Mouse (Mus musculus) liver, embryonic 12.5 days (tissue): Measurements from ENCODE around the gene Usp9x. TPM values are rescaled to one million over a fixed set of nuclear protein-coding genes. Genes with fewer than 3 reads are reported as not detected.
A peak's percentile ranks its signal among the peaks of the same experiment; 100 is the strongest.

ENCODE experiments used
- ATAC-seq: fragments of 200-750 bp; cut with Nextera tagmentation; 2 replicates; pipeline ENCODE4 v1.8.0; 2017; ENCODE audit warnings: moderate number of reproducible peaks, mild to moderate bottlenecking, moderate library complexity
- H3K27ac ChIP-seq: fragments of 300-500 bp; sonication (generic); 2 replicates; pipeline ENCODE4 v1.5.1; 2016; ENCODE audit warnings: mild to moderate bottlenecking
- H3K27me3 ChIP-seq: fragments of 300-500 bp; sonication (generic); replicated peaks from 2 replicates; pipeline ENCODE4 v1.6.1; 2016; ENCODE audit warnings: mild to moderate bottlenecking, moderate library complexity
- H3K36me3 ChIP-seq: fragments of 300-500 bp; sonication (generic); 2 replicates; pipeline ENCODE4 v1.6.1; 2016; ENCODE audit warnings: mild to moderate bottlenecking, moderate library complexity
- H3K4me1 ChIP-seq: fragments of 300-500 bp; sonication (generic); 2 replicates; pipeline ENCODE4 v1.6.1; 2016
- H3K4me2 ChIP-seq: fragments of 300-500 bp; sonication (generic); 2 replicates; pipeline ENCODE4 v1.6.1; 2016; ENCODE audit warnings: mild to moderate bottlenecking, moderate library complexity
- H3K4me3 ChIP-seq: fragments of 300-500 bp; sonication (generic); 2 replicates; pipeline ENCODE4 v1.5.1; 2016; ENCODE audit warnings: mild to moderate bottlenecking, moderate library complexity
- H3K9ac ChIP-seq: fragments of 300-500 bp; sonication (generic); 2 replicates; pipeline ENCODE4 v1.6.1; 2016; ENCODE audit warnings: mild to moderate bottlenecking, moderate library complexity
- H3K9me3 ChIP-seq: fragments of 300-500 bp; sonication (generic); replicated peaks from 2 replicates; pipeline ENCODE4 v1.6.1; 2016; ENCODE audit warnings: mild to moderate bottlenecking, moderate library complexity
- WGBS: fragments of 180-500 bp; shearing (Covaris S2); methylation state at CpG from one replicate; pipeline ENCODE4 v1.1.7; 2016; ENCODE audit not compliant: insufficient replicate concordance; 5-methylcytosine and 5-hydroxymethylcytosine counted together
- polyA plus RNA-seq: library from polyadenylated mRNA; unstranded; fragments of >200 nt; fragmentation: Nextera tagmentation; extraction: Ambion mirVana; gene quantifications from 2 replicates; pipeline ENCODE4 v1.2.1, GENCODE M21; 2016

Gene Usp9x
- polyA plus RNA-seq = 21.0 and 21.5 TPM in 2 replicates

GRCm38 (mm10) chrX:13071241-13071775 is at the start of gene Usp9x:
TSS of gene Usp9x (plus strand) at chrX:13071498.
- 7% methylated on average over 36 of the region's 36 CpGs for WGBS
- peak within 1 kb of the TSS; percentile 76 for H3K4me2 ChIP-seq
- no peaks in the 10 kb centered on the region for H3K9me3 ChIP-seq
- peak within 1 kb of the TSS; percentile 93 for H3K27ac ChIP-seq
- peak within 1 kb of the TSS; percentile 89 for H3K9ac ChIP-seq
- peaks cover 3% of the 10 kb centered on the region; the same call in 1 of the 2 replicates for H3K36me3 ChIP-seq
- H3K4me3 ChIP-seq = peak within 1 kb of the TSS; percentile 79
- ATAC-seq = peak; percentile 83
- peaks cover 15% of the 10 kb centered on the region for H3K27me3 ChIP-seq
- 0 out of 2 replicates have a peak, but pooled peaks cover 3% of the 10 kb centered on the region for H3K4me1 ChIP-seq

GRCm38 (mm10) chrX:13022547-13023310 is 48.6 kb upstream of the Usp9x start:
- Histone ChIP-seq H3K4me2 (no peak overlapping the region), H3K4me1 (no peaks in the 10 kb centered on the region), H3K9me3 (no peaks in the 10 kb centered on the region), H3K27ac (no peak overlapping the region), H3K4me3 (no peak overlapping the region), H3K27me3 (no peaks in the 10 kb centered on the region), H3K9ac (no peak overlapping the region), H3K36me3 (no peaks in the 10 kb centered on the region)
- no peak for ATAC-seq
- WGBS = 65% methylated on average over 5 of the region's 5 CpGs

- 81% methylated on average over 1 of the region's 1 CpGs for WGBS
- no peaks in the 10 kb centered on the region for H3K9me3 ChIP-seq
- no peak overlapping the region for H3K4me2 ChIP-seq
- H3K27me3 ChIP-seq = no peaks in the 10 kb centered on the region
- H3K9ac ChIP-seq = no peak overlapping the region
- ATAC-seq = no peak
- H3K4me1 ChIP-seq = no peaks in the 10 kb centered on the region
- H3K36me3 ChIP-seq = no peaks in the 10 kb centered on the region
- no peak overlapping the region for H3K4me3 ChIP-seq
- H3K27ac ChIP-seq = no peak overlapping the region
These were observed 46.6 kb upstream of the Usp9x start for GRCm38 (mm10) chrX:13024539-13025202.

- Histone ChIP-seq H3K4me3 (no peak overlapping the region), H3K27me3 (no peaks in the 10 kb centered on the region), H3K4me2 (no peak overlapping the region), H3K36me3 (no peaks in the 10 kb centered on the region), H3K4me1 (no peaks in the 10 kb centered on the region), H3K9ac (no peak overlapping the region), H3K9me3 (no peaks in the 10 kb centered on the region), H3K27ac (no peak overlapping the region)
- ATAC-seq = no peak
- 65% methylated on average over 8 of the region's 8 CpGs for WGBS
These were observed 46.0 kb upstream of the Usp9x start for GRCm38 (mm10) chrX:13025286-13025685.

- Histone ChIP-seq H3K4me2 (no peak overlapping the region), H3K27me3 (no peaks in the 10 kb centered on the region), H3K9me3 (no peaks in the 10 kb centered on the region), H3K9ac (no peak overlapping the region), H3K4me1 (no peaks in the 10 kb centered on the region), H3K4me3 (no peak overlapping the region), H3K36me3 (no peaks in the 10 kb centered on the region), H3K27ac (no peak overlapping the region)
- no peak for ATAC-seq
- WGBS = 86% methylated on average over 4 of the region's 4 CpGs
These were observed 43.1 kb upstream of the Usp9x start for GRCm38 (mm10) chrX:13028156-13028555.

GRCm38 (mm10) chrX:13029996-13030395 is 41.3 kb upstream of the Usp9x start:
- Histone ChIP-seq H3K4me1 (no peaks in the 10 kb centered on the region), H3K9me3 (no peaks in the 10 kb centered on the region), H3K4me2 (no peak overlapping the region), H3K36me3 (no peaks in the 10 kb centered on the region), H3K27me3 (no peaks in the 10 kb centered on the region), H3K4me3 (no peak overlapping the region), H3K27ac (no peak overlapping the region), H3K9ac (no peak overlapping the region)
- no peak for ATAC-seq
- 73% methylated on average over 6 of the region's 6 CpGs for WGBS

GRCm38 (mm10) chrX:13037085-13037484 is 34.2 kb upstream of the Usp9x start:
- ATAC-seq = no peak
- no peaks in the 10 kb centered on the region for H3K4me1 ChIP-seq
- H3K4me2 ChIP-seq = no peak overlapping the region
- no peak overlapping the region for H3K4me3 ChIP-seq
- 81% methylated on average over 4 of the region's 4 CpGs for WGBS
- no peaks in the 10 kb centered on the region for H3K36me3 ChIP-seq
- no peak overlapping the region for H3K27ac ChIP-seq
- no peaks in the 10 kb centered on the region for H3K9me3 ChIP-seq
- no peak overlapping the region for H3K9ac ChIP-seq
- 0 out of 2 replicates have a peak, but pooled peaks cover 3% of the 10 kb centered on the region for H3K27me3 ChIP-seq

GRCm38 (mm10) chrX:13039211-13039610 is 32.1 kb upstream of the Usp9x start:
- H3K4me1 ChIP-seq = no peaks in the 10 kb centered on the region
- no peak for ATAC-seq
- WGBS = 60% methylated on average over 3 of the region's 3 CpGs

GRCm38 (mm10) chrX:13040391-13040790 is 30.9 kb upstream of the Usp9x start:
- Histone ChIP-seq H3K4me3 (no peak overlapping the region), H3K9me3 (no peaks in the 10 kb centered on the region), H3K9ac (no peak overlapping the region), H3K4me1 (no peaks in the 10 kb centered on the region), H3K36me3 (no peaks in the 10 kb centered on the region), H3K27ac (no peak overlapping the region), H3K4me2 (no peak overlapping the region), H3K27me3 (0 out of 2 replicates have a peak, but pooled peaks cover 3% of the 10 kb centered on the region)
- 16% methylated on average over 1 of the region's 1 CpGs for WGBS
- ATAC-seq = no peak

More at GRCm38 (mm10) chrX:13039211-13039610, 32.1 kb upstream of the Usp9x start:
- H3K36me3 ChIP-seq = no peaks in the 10 kb centered on the region
- no peak overlapping the region for H3K27ac ChIP-seq
- H3K4me3 ChIP-seq = no peak overlapping the region
- no peak overlapping the region for H3K4me2 ChIP-seq
- H3K27me3 ChIP-seq = 0 out of 2 replicates have a peak, but pooled peaks cover 3% of the 10 kb centered on the region
- H3K9me3 ChIP-seq = no peaks in the 10 kb centered on the region
- no peak overlapping the region for H3K9ac ChIP-seq

- ATAC-seq = peak; percentile 99
- Histone ChIP-seq H3K4me1 (no peaks in the 10 kb centered on the region), H3K9ac (peak overlapping the region; percentile 63), H3K27me3 (0 out of 2 replicates have a peak, but pooled peaks cover 3% of the 10 kb centered on the region), H3K36me3 (no peaks in the 10 kb centered on the region), H3K9me3 (no peaks in the 10 kb centered on the region), H3K4me2 (peak overlapping the region; percentile 69), H3K4me3 (peak overlapping the region; percentile 54), H3K27ac (peak overlapping the region; percentile 90)
- 9% methylated on average over 24 of the region's 35 CpGs for WGBS
These were observed 29.6 kb upstream of the Usp9x start for GRCm38 (mm10) chrX:13041630-13042129.

GRCm38 (mm10) chrX:13043780-13044179 is 27.5 kb upstream of the Usp9x start:
- no peak overlapping the region for H3K4me2 ChIP-seq
- no peak for ATAC-seq
- no peaks in the 10 kb centered on the region for H3K36me3 ChIP-seq
- H3K9ac ChIP-seq = no peak overlapping the region
- WGBS = 79% methylated on average over 2 of the region's 2 CpGs
- no peak overlapping the region for H3K4me3 ChIP-seq
- H3K4me1 ChIP-seq = peaks cover 6% of the 10 kb centered on the region; the same call in 1 of the 2 replicates
- no peak overlapping the region for H3K27ac ChIP-seq
- H3K27me3 ChIP-seq = peaks cover 3% of the 10 kb centered on the region; the same call in 1 of the 2 replicates
- H3K9me3 ChIP-seq = no peaks in the 10 kb centered on the region

- H3K9ac ChIP-seq = no peak overlapping the region
- 76% methylated on average over 5 of the region's 5 CpGs for WGBS
- no peak for ATAC-seq
- H3K4me1 ChIP-seq = peaks cover 6% of the 10 kb centered on the region; the same call in 1 of the 2 replicates
- no peak overlapping the region for H3K27ac ChIP-seq
- no peak overlapping the region for H3K4me3 ChIP-seq
- no peaks in the 10 kb centered on the region; the same call in 1 of the 2 replicates for H3K27me3 ChIP-seq
- no peaks in the 10 kb centered on the region for H3K36me3 ChIP-seq
- no peaks in the 10 kb centered on the region for H3K9me3 ChIP-seq
- no peak overlapping the region for H3K4me2 ChIP-seq
These were observed 26.6 kb upstream of the Usp9x start for GRCm38 (mm10) chrX:13044666-13045065.
